Mouse (Mus musculus): ENCODE data around the gene Zfp655. TPM values are rescaled to one million over a fixed set of nuclear protein-coding genes. Genes with fewer than 3 reads are reported as not detected.
A peak's percentile ranks its signal among the peaks of the same experiment; 100 is the strongest.
"Not testable (repeated sequence)": the region's sequence is repeated elsewhere in the genome, so short reads cannot be mapped to it uniquely, and the experiment has no call there.

Zfp655 gene
- total and polyA plus RNA-seq, 2 experiments = 11.8 to 29.5 TPM

GRCm38 (mm10) chr5:145205041-145205440 is 26.5 kb upstream of the Zfp655 start:
- peaks cover 8% of the 10 kb centered on the region for H3K36me3 ChIP-seq (ENCODE audit: control insufficient read depth, insufficient read depth, low read length)
- peaks cover 12% of the 10 kb centered on the region; the same call in 1 of the 2 replicates for H3K79me2 ChIP-seq (ENCODE audit: control insufficient read depth, insufficient read depth, low read length)
- WGBS = 4% methylated on average over 9 of the region's 9 CpGs
- TF ChIP-seq POLR2A (IDR thresholded peaks at IDR 0.05; ENCODE audit: extremely low read depth, insufficient read depth, low read length) (no peak), CTCF (IDR thresholded peaks at IDR 0.05; ENCODE audit: low read depth, low read length) (no peak)
- H3K27ac ChIP-seq (replicated peaks; ENCODE audit: insufficient read depth, low read depth, low read length) = 0 out of 2 replicates have a peak overlapping the region, but pooled peaks have one; percentile 34
- peak overlapping the region; percentile 55 for H3K9ac ChIP-seq (ENCODE audit: low read depth, low read length)
- no peaks in the 10 kb centered on the region for H3K27me3 ChIP-seq (ENCODE audit: control insufficient read depth, insufficient read depth, low read length)
- H3K4me3 ChIP-seq (ENCODE audit: insufficient read depth, low read depth, low read length) = peak overlapping the region; percentile 46
- H3K4me1 ChIP-seq (ENCODE audit: control insufficient read depth, insufficient read depth, low read length) = peaks cover 11% of the 10 kb centered on the region; the same call in 1 of the 2 replicates
- DNase-seq (ENCODE audit: extremely low read depth, low read depth, low spot score) = peak; percentile 34

- Histone ChIP-seq H3K9ac (ENCODE audit: low read depth, low read length) (no peak overlapping the region), H3K27me3 (ENCODE audit: control insufficient read depth, insufficient read depth, low read length) (no peaks in the 10 kb centered on the region), H3K4me3 (ENCODE audit: insufficient read depth, low read depth, low read length) (no peak overlapping the region), H3K36me3 (ENCODE audit: control insufficient read depth, insufficient read depth, low read length) (peaks cover 14% of the 10 kb centered on the region), H3K79me2 (ENCODE audit: control insufficient read depth, insufficient read depth, low read length) (peaks cover 8% of the 10 kb centered on the region; the same call in 1 of the 2 replicates), H3K4me1 (ENCODE audit: control insufficient read depth, insufficient read depth, low read length) (peaks cover 8% of the 10 kb centered on the region; the same call in 1 of the 2 replicates), H3K27ac (replicated peaks; ENCODE audit: insufficient read depth, low read depth, low read length) (no peak overlapping the region)
- WGBS = 98% methylated on average over 6 of the region's 6 CpGs
- TF ChIP-seq POLR2A (IDR thresholded peaks at IDR 0.05; ENCODE audit: extremely low read depth, insufficient read depth, low read length) (no peak), CTCF (IDR thresholded peaks at IDR 0.05; ENCODE audit: low read depth, low read length) (no peak)
- DNase-seq (ENCODE audit: extremely low read depth, low read depth, low spot score) = no peak
Observed at GRCm38 (mm10) chr5:145207385-145207784, 24.1 kb upstream of the Zfp655 start.

- no peak overlapping the region for H3K9ac ChIP-seq (ENCODE audit: low read depth, low read length)
- 87% methylated on average over 6 of the region's 6 CpGs for WGBS
- no peak for DNase-seq (ENCODE audit: extremely low read depth, low read depth, low spot score)
- H3K27ac ChIP-seq (replicated peaks; ENCODE audit: insufficient read depth, low read depth, low read length) = no peak overlapping the region
- H3K79me2 ChIP-seq (ENCODE audit: control insufficient read depth, insufficient read depth, low read length) = peaks cover 8% of the 10 kb centered on the region; the same call in 1 of the 2 replicates
- no peaks in the 10 kb centered on the region for H3K27me3 ChIP-seq (ENCODE audit: control insufficient read depth, insufficient read depth, low read length)
- TF ChIP-seq CTCF (IDR thresholded peaks at IDR 0.05; ENCODE audit: low read depth, low read length) = no peak
- TF ChIP-seq POLR2A (IDR thresholded peaks at IDR 0.05; ENCODE audit: extremely low read depth, insufficient read depth, low read length) = no peak
- H3K4me1 ChIP-seq (ENCODE audit: control insufficient read depth, insufficient read depth, low read length) = peaks cover 8% of the 10 kb centered on the region; the same call in 1 of the 2 replicates
- no peak overlapping the region for H3K4me3 ChIP-seq (ENCODE audit: insufficient read depth, low read depth, low read length)
- H3K36me3 ChIP-seq (ENCODE audit: control insufficient read depth, insufficient read depth, low read length) = peaks cover 16% of the 10 kb centered on the region
Observed at GRCm38 (mm10) chr5:145207954-145208353, 23.6 kb upstream of the Zfp655 start.

- H3K9ac ChIP-seq (ENCODE audit: low read depth, low read length); H3K79me2 ChIP-seq (ENCODE audit: control insufficient read depth, insufficient read depth, low read length); H3K4me3 ChIP-seq (ENCODE audit: insufficient read depth, low read depth, low read length); DNase-seq (ENCODE audit: extremely low read depth, low read depth, low spot score); H3K4me1 ChIP-seq (ENCODE audit: control insufficient read depth, insufficient read depth, low read length); H3K27ac ChIP-seq (replicated peaks; ENCODE audit: insufficient read depth, low read depth, low read length); H3K27me3 ChIP-seq (ENCODE audit: control insufficient read depth, insufficient read depth, low read length): not testable (repeated sequence)
- 60% methylated on average over 11 of the region's 11 CpGs for WGBS
- peaks cover 16% of the 10 kb centered on the region for H3K36me3 ChIP-seq (ENCODE audit: control insufficient read depth, insufficient read depth, low read length)
Observed at GRCm38 (mm10) chr5:145208391-145208790, 23.1 kb upstream of the Zfp655 start.

- H3K9ac ChIP-seq (ENCODE audit: low read depth, low read length) = no peak overlapping the region
- H3K4me1 ChIP-seq (ENCODE audit: control insufficient read depth, insufficient read depth, low read length) = no peaks in the 10 kb centered on the region
- H3K36me3 ChIP-seq (ENCODE audit: control insufficient read depth, insufficient read depth, low read length) = peaks cover 16% of the 10 kb centered on the region
- H3K4me3 ChIP-seq (ENCODE audit: insufficient read depth, low read depth, low read length) = no peak overlapping the region
- H3K79me2 ChIP-seq (ENCODE audit: control insufficient read depth, insufficient read depth, low read length) = peaks cover 8% of the 10 kb centered on the region; the same call in 1 of the 2 replicates
- H3K27me3 ChIP-seq (ENCODE audit: control insufficient read depth, insufficient read depth, low read length) = no peaks in the 10 kb centered on the region
- WGBS = 98% methylated on average over 4 of the region's 4 CpGs
- TF ChIP-seq CTCF (IDR thresholded peaks at IDR 0.05; ENCODE audit: low read depth, low read length) = no peak
- no peak for TF ChIP-seq POLR2A (IDR thresholded peaks at IDR 0.05; ENCODE audit: extremely low read depth, insufficient read depth, low read length)
- no peak for DNase-seq (ENCODE audit: extremely low read depth, low read depth, low spot score)
- H3K27ac ChIP-seq (replicated peaks; ENCODE audit: insufficient read depth, low read depth, low read length) = no peak overlapping the region
Observed at GRCm38 (mm10) chr5:145211340-145211739, 20.2 kb upstream of the Zfp655 start.

- no peak for DNase-seq (ENCODE audit: extremely low read depth, low read depth, low spot score)
- 94% methylated on average over 4 of the region's 4 CpGs for WGBS
Observed at GRCm38 (mm10) chr5:145212216-145212615, 19.3 kb upstream of the Zfp655 start.

More at GRCm38 (mm10) chr5:145212216-145212615, 19.3 kb upstream of the Zfp655 start:
- no peaks in the 10 kb centered on the region for H3K4me1 ChIP-seq (ENCODE audit: control insufficient read depth, insufficient read depth, low read length)
- TF ChIP-seq POLR2A (IDR thresholded peaks at IDR 0.05; ENCODE audit: extremely low read depth, insufficient read depth, low read length) = no peak
- TF ChIP-seq CTCF (IDR thresholded peaks at IDR 0.05; ENCODE audit: low read depth, low read length) = no peak
- peaks cover 5% of the 10 kb centered on the region; the same call in 1 of the 2 replicates for H3K79me2 ChIP-seq (ENCODE audit: control insufficient read depth, insufficient read depth, low read length)
- H3K9ac ChIP-seq (ENCODE audit: low read depth, low read length) = no peak overlapping the region
- H3K4me3 ChIP-seq (ENCODE audit: insufficient read depth, low read depth, low read length) = no peak overlapping the region
- peaks cover 16% of the 10 kb centered on the region for H3K36me3 ChIP-seq (ENCODE audit: control insufficient read depth, insufficient read depth, low read length)
- H3K27ac ChIP-seq (replicated peaks; ENCODE audit: insufficient read depth, low read depth, low read length) = no peak overlapping the region
- H3K27me3 ChIP-seq (ENCODE audit: control insufficient read depth, insufficient read depth, low read length) = no peaks in the 10 kb centered on the region

Measured in liver, adult 2 months (tissue).